Mouse (Mus musculus) intestine, postnatal 0 days (tissue): ENCODE results near the gene Ift22. TPM values are rescaled to one million over a fixed set of nuclear protein-coding genes. Genes with fewer than 3 reads are reported as not detected.
"Not testable (repeated sequence)": the region's sequence is repeated elsewhere in the genome, so short reads cannot be mapped to it uniquely, and the experiment has no call there.

Experiments used
- ATAC-seq: fragments of 200-750 bp; cut with Nextera tagmentation; 2 replicates; pipeline ENCODE4 v1.8.0; 2017; ENCODE audit warnings: mild to moderate bottlenecking, moderate TSS enrichment, moderate library complexity
- H3K27ac ChIP-seq: fragments of 300-500 bp; sonication (generic); 2 replicates; pipeline ENCODE4 v1.5.1; 2014; ENCODE audit warnings: mild to moderate bottlenecking, low read depth, low read length, moderate library complexity
- H3K27me3 ChIP-seq: fragments of 300-500 bp; sonication (generic); replicated peaks from 2 replicates; pipeline ENCODE4 v1.6.1; 2014; ENCODE audit warnings: low read length, mixed read lengths; ENCODE audit not compliant: control insufficient read depth, insufficient read depth
- H3K36me3 ChIP-seq: fragments of 300-500 bp; sonication (generic); 2 replicates; pipeline ENCODE4 v1.6.1; 2014; ENCODE audit warnings: mild to moderate bottlenecking, moderate library complexity; ENCODE audit not compliant: control insufficient read depth, insufficient read depth
- H3K4me1 ChIP-seq: fragments of 300-500 bp; sonication (generic); replicated peaks from 2 replicates; pipeline ENCODE4 v1.6.1; 2014; ENCODE audit warnings: antibody characterized with exemption, low read length, mixed read lengths; ENCODE audit not compliant: control insufficient read depth, insufficient read depth
- H3K4me2 ChIP-seq: fragments of 300-500 bp; sonication (generic); replicated peaks from 2 replicates; pipeline ENCODE4 v1.6.1; 2014; ENCODE audit warnings: low read depth, mild to moderate bottlenecking, moderate library complexity
- H3K4me3 ChIP-seq: fragments of 300-500 bp; sonication (generic); 2 replicates; pipeline ENCODE4 v1.5.1; 2014; ENCODE audit warnings: low read depth, low read length
- H3K9ac ChIP-seq: fragments of 300-500 bp; sonication (generic); 2 replicates; pipeline ENCODE4 v1.6.1; 2014; ENCODE audit warnings: mild to moderate bottlenecking, low read depth, low read length
- H3K9me3 ChIP-seq: fragments of 300-500 bp; sonication (generic); 2 replicates; pipeline ENCODE4 v1.6.1; 2016; ENCODE audit warnings: mixed run types; ENCODE audit not compliant: control insufficient read depth
- CTCF ChIP-seq: sonication (generic); IDR thresholded peaks from 2 replicates; pipeline ENCODE4 v1.5.1; 2016; ENCODE audit warnings: low read depth, mild to moderate bottlenecking, control low read depth, antibody characterized with exemption, moderate library complexity
- WGBS: fragments of 180-500 bp; shearing (Covaris S2); extraction: QIAGEN DNeasy Blood & Tissue Kit; methylation state at CpG from one replicate; pipeline ENCODE4 v1.1.7; 2014; 5-methylcytosine and 5-hydroxymethylcytosine counted together
- polyA plus RNA-seq: library from polyadenylated mRNA; unstranded; fragments of >200 nt; fragmentation: Nextera tagmentation; extraction: Ambion mirVana; gene quantifications from 2 replicates; pipeline ENCODE4 v1.2.1, GENCODE M21; 2015

Ift22 gene
- polyA plus RNA-seq, 1 experiment from 2014 or later, result 25.2 TPM

- ATAC-seq, result no peak
- 65% methylated on average over 7 of the region's 7 CpGs for WGBS
- Histone ChIP-seq H3K4me3 (no peak overlapping the region), H3K36me3 (no peaks in the 10 kb centered on the region), H3K27me3 (no peaks in the 10 kb centered on the region), H3K9ac (no peak overlapping the region), H3K4me1 (no peaks in the 10 kb centered on the region), H3K27ac (no peak overlapping the region), H3K9me3 (no peaks in the 10 kb centered on the region), H3K4me2 (no peak overlapping the region)
- peak; percentile 74 for TF ChIP-seq CTCF
These were observed 28.1 kb downstream of the Ift22 start for GRCm38 (mm10) chr5:136935905-136936695.

- H3K27me3 ChIP-seq, result no peaks in the 10 kb centered on the region
- TF ChIP-seq CTCF, result no peak
- 85% methylated on average over 6 of the region's 6 CpGs for WGBS
- H3K4me3 ChIP-seq, result no peak overlapping the region
- no peaks in the 10 kb centered on the region for H3K36me3 ChIP-seq
- no peak overlapping the region for H3K4me2 ChIP-seq
- H3K4me1 ChIP-seq, result no peaks in the 10 kb centered on the region
- no peak overlapping the region for H3K9ac ChIP-seq
- H3K27ac ChIP-seq, result no peak overlapping the region
- H3K9me3 ChIP-seq, result no peaks in the 10 kb centered on the region
- no peak for ATAC-seq
These were observed 28.8 kb downstream of the Ift22 start for GRCm38 (mm10) chr5:136936750-136937149.

DNA sequence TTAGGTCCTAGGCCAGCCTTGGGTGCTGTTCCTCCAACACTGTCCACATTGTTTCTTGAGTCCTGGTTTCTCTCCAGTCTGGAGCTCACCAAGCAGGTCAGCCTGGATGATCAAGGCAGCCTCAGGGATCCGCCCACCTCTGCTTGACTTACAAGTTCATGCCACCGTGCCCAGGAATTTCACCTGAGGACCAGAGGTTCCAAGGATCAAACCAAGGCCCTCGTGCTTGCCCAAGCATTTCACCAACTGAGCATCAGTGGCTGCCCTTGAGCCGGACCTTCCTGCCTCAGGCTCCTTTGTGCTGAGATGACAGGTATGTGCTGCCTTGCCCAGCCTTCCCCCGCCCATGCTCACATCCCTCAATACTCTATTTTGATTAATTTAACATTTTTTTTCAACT is 29.7 kb downstream of the Ift22 start:
- Histone ChIP-seq H3K27me3 (no peaks in the 10 kb centered on the region), H3K4me3 (no peak overlapping the region), H3K9me3 (no peaks in the 10 kb centered on the region), H3K4me1 (no peaks in the 10 kb centered on the region), H3K36me3 (no peaks in the 10 kb centered on the region), H3K9ac (no peak overlapping the region), H3K27ac (no peak overlapping the region), H3K4me2 (no peak overlapping the region)
- no peak for ATAC-seq
- no peak for TF ChIP-seq CTCF
- WGBS, result 76% methylated on average over 5 of the region's 5 CpGs

- ATAC-seq, result no peak
- WGBS, result 71% methylated on average over 7 of the region's 7 CpGs
These were observed 31.3 kb downstream of the Ift22 start for GRCm38 (mm10) chr5:136939284-136939683.

GRCm38 (mm10) chr5:136940029-136940428 is 32.1 kb downstream of the Ift22 start:
- H3K27ac ChIP-seq, H3K4me2 ChIP-seq, H3K27me3 ChIP-seq, ATAC-seq, H3K9me3 ChIP-seq, H3K36me3 ChIP-seq, H3K4me3 ChIP-seq, H3K9ac ChIP-seq, H3K4me1 ChIP-seq: not testable (repeated sequence)
- 70% methylated on average over 6 of the region's 6 CpGs for WGBS

More at GRCm38 (mm10) chr5:136939284-136939683, 31.3 kb downstream of the Ift22 start:
- Histone ChIP-seq H3K27me3 (no peaks in the 10 kb centered on the region), H3K4me2 (no peak overlapping the region), H3K9me3 (no peaks in the 10 kb centered on the region), H3K27ac (no peak overlapping the region), H3K36me3 (no peaks in the 10 kb centered on the region), H3K9ac (no peak overlapping the region), H3K4me1 (no peaks in the 10 kb centered on the region), H3K4me3 (no peak overlapping the region)
- TF ChIP-seq CTCF, result peak; percentile 62

GRCm38 (mm10) chr5:136940845-136941560 is 33.1 kb downstream of the Ift22 start:
- no peak overlapping the region for H3K9ac ChIP-seq
- no peaks in the 10 kb centered on the region for H3K9me3 ChIP-seq
- no peaks in the 10 kb centered on the region for H3K4me1 ChIP-seq
- H3K36me3 ChIP-seq, result no peaks in the 10 kb centered on the region
- no peak for ATAC-seq
- no peaks in the 10 kb centered on the region for H3K27me3 ChIP-seq
- WGBS, result 86% methylated on average over 12 of the region's 12 CpGs
- TF ChIP-seq CTCF, result no peak
- no peak overlapping the region for H3K27ac ChIP-seq
- H3K4me3 ChIP-seq, result no peak overlapping the region
- H3K4me2 ChIP-seq, result no peak overlapping the region
